Mouse (Mus musculus) frontal cortex, postnatal 10 days (tissue): ENCODE results near the gene Ubr2.

Experiments
- DNase-seq, 2 experiments: peaks; one replicate each; pipeline ENCODE4 v3.0.0; 2022; ENCODE audit warnings: low spot score in 2 of 2, mixed read lengths in 1 of 2

Gene Ubr2

GRCm38 (mm10) chr17:46927781-46928180, 82.6 kb downstream of the Ubr2 start:
- no peak for DNase-seq

- DNase-seq: no peak
Measured at GRCm38 (mm10) chr17:46926941-46927340, 83.4 kb downstream of the Ubr2 start.

GRCm38 (mm10) chr17:46926192-46926591, 84.2 kb downstream of the Ubr2 start:
- no peak for DNase-seq

GRCm38 (mm10) chr17:46920855-46921254, 89.5 kb downstream of the Ubr2 start:
- no peak for DNase-seq

GRCm38 (mm10) chr17:46918951-46919350, 91.4 kb downstream of the Ubr2 start:
- DNase-seq: no peak

GRCm38 (mm10) chr17:46915129-46915528, 95.2 kb downstream of the Ubr2 start:
- DNase-seq: no peak

- DNase-seq: no peak
Measured at GRCm38 (mm10) chr17:46912331-46912730, 98.0 kb downstream of the Ubr2 start.

GRCm38 (mm10) chr17:46910186-46910585, 100.2 kb downstream of the Ubr2 start, which contains the start of gene Prph2:
Gene Prph2 (plus strand): TSS chr17:46910459.
- no peak for DNase-seq

- peak in 1 of 2 experiments; percentile 66 for DNase-seq
Measured at GRCm38 (mm10) chr17:46903876-46904490, 106.4 kb downstream of the Ubr2 start.

- no peak for DNase-seq
Measured at GRCm38 (mm10) chr17:46900941-46901340, 109.4 kb downstream of the Ubr2 start.

GRCm38 (mm10) chr17:46897221-46897950, 113.0 kb downstream of the Ubr2 start:
- DNase-seq: no peak

- no peak for DNase-seq
Measured at GRCm38 (mm10) chr17:46895426-46895825, 114.9 kb downstream of the Ubr2 start.

- peak in 1 of 2 experiments; percentile 60 for DNase-seq
Measured at GRCm38 (mm10) chr17:46890843-46891594, 119.3 kb downstream of the Ubr2 start.

GRCm38 (mm10) chr17:46890116-46890815, 120.1 kb downstream of the Ubr2 start, which contains the start of gene Tbcc:
Gene Tbcc (plus strand): TSS chr17:46890684.
- DNase-seq: peak; percentile 95 to 97

- DNase-seq: peak; percentile 72 to 74
Measured at GRCm38 (mm10) chr17:46889450-46890084, 120.8 kb downstream of the Ubr2 start.

GRCm38 (mm10) chr17:46888511-46889212, 121.7 kb downstream of the Ubr2 start:
- DNase-seq: peak in 1 of 2 experiments; percentile 37

GRCm38 (mm10) chr17:46885910-46886643, 124.3 kb downstream of the Ubr2 start:
- no peak for DNase-seq

- no peak for DNase-seq
Measured at GRCm38 (mm10) chr17:46885218-46885909, 125.0 kb downstream of the Ubr2 start.

GRCm38 (mm10) chr17:46884766-46885165, 125.6 kb downstream of the Ubr2 start:
- no peak for DNase-seq
